Mouse (Mus musculus) hindbrain, embryonic 16.5 days (tissue): Measurements from ENCODE around the gene Lrig1. TPM values are rescaled to one million over a fixed set of nuclear protein-coding genes. Genes with fewer than 3 reads are reported as not detected.

Experiments used
- ATAC-seq: fragments of 200-750 bp; cut with Nextera tagmentation; 2 replicates; pipeline ENCODE4 v1.8.0; 2017; ENCODE audit warnings: moderate TSS enrichment, moderate library complexity
- H3K27ac ChIP-seq: fragments of 300-500 bp; sonication (generic); 2 replicates; pipeline ENCODE4 v1.5.1; 2014; ENCODE audit warnings: low read depth, mild to moderate bottlenecking, control low read depth, low read length, moderate library complexity
- H3K27me3 ChIP-seq: fragments of 300-500 bp; sonication (generic); replicated peaks from 2 replicates; pipeline ENCODE4 v1.6.1; 2014; ENCODE audit warnings: low read length; ENCODE audit not compliant: control insufficient read depth, insufficient read depth
- H3K36me3 ChIP-seq: fragments of 300-500 bp; sonication (generic); 2 replicates; pipeline ENCODE4 v1.6.1; 2014; ENCODE audit warnings: mild to moderate bottlenecking, low read length, moderate library complexity, mixed read lengths; ENCODE audit not compliant: control insufficient read depth, insufficient read depth
- H3K4me1 ChIP-seq: fragments of 300-500 bp; sonication (generic); 2 replicates; pipeline ENCODE4 v1.6.1; 2014; ENCODE audit warnings: low read depth, low read length; ENCODE audit not compliant: control insufficient read depth, insufficient read depth
- H3K4me2 ChIP-seq: fragments of 300-500 bp; sonication (generic); 2 replicates; pipeline ENCODE4 v1.6.1; 2014; ENCODE audit warnings: mild to moderate bottlenecking, low read length, control low read depth, moderate library complexity
- H3K4me3 ChIP-seq: fragments of 300-500 bp; sonication (generic); 2 replicates; pipeline ENCODE4 v1.5.1; 2014; ENCODE audit warnings: mild to moderate bottlenecking, low read length, control low read depth, moderate library complexity
- H3K9ac ChIP-seq: fragments of 300-500 bp; sonication (generic); 2 replicates; pipeline ENCODE4 v1.6.1; 2014; ENCODE audit warnings: low read depth, mild to moderate bottlenecking, control low read depth, low read length, moderate library complexity
- H3K9me3 ChIP-seq: fragments of 300-500 bp; sonication (generic); 2 replicates; pipeline ENCODE4 v1.6.1; 2014; ENCODE audit warnings: mild to moderate bottlenecking, low read length, moderate library complexity; ENCODE audit not compliant: control insufficient read depth
- WGBS: fragments of 180-500 bp; shearing (Covaris S2); extraction: QIAGEN DNeasy Blood & Tissue Kit; methylation state at CpG from one replicate; pipeline ENCODE4 v1.1.7; 2014; 5-methylcytosine and 5-hydroxymethylcytosine counted together
- polyA plus RNA-seq: library from polyadenylated mRNA; unstranded; fragments of >200 nt; fragmentation: Nextera tagmentation; extraction: Ambion mirVana; gene quantifications from 2 replicates; pipeline ENCODE4 v1.2.1, GENCODE M21; 2015

Lrig1 gene
- polyA plus RNA-seq, 1 experiment from 2014 or later: 18.7 TPM

DNA sequence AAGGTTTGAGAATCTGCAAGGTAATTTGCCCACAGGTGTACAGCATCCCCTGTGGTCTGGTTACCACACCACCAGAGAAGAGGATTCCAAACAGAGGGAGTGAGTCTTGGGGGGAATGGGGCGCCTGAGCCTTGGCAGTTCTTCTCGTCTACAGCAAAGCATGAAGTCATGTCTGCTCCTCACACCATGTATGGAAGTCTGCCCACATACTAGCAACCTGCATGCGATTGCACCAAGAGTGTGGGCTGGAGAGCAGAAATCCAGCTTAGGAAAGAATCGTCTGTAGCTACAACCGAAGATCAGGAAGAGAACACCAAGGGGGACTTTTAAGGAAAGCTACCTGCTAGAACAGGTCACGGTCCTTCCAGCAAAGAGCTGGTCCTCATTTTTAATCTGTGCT is 3.0 kb upstream of the Lrig1 start:
- Histone ChIP-seq H3K27me3 (no peaks in the 10 kb centered on the region), H3K4me2 (no peak overlapping the region), H3K9ac (no peak overlapping the region), H3K4me3 (no peak overlapping the region), H3K9me3 (no peaks in the 10 kb centered on the region), H3K36me3 (no peaks in the 10 kb centered on the region), H3K4me1 (peaks cover 18% of the 10 kb centered on the region), H3K27ac (no peak overlapping the region)
- no peak for ATAC-seq
- 91% methylated on average over 6 of the region's 6 CpGs for WGBS

DNA sequence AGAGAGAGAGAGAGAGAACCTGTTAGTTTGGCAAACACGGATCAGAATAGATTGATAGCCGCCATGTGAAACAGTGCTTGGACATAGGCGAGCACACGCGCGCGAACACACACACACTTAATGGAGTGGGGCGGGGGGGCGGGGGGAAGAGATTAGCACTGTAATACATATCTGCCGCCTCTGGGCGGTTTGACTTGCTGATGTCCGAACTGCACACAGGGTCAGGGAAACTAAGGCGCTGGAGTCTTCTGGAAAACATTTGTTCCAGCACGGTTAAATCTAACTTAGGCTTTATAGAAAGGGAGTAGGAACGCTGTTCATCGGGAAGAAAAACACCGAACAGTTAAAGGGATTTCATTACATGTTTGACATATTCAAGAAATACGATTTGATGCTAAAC is 1.1 kb upstream of the Lrig1 start:
- WGBS: 3% methylated on average over 18 of the region's 18 CpGs
- Histone ChIP-seq H3K9me3 (no peaks in the 10 kb centered on the region), H3K9ac (no peak overlapping the region), H3K36me3 (no peaks in the 10 kb centered on the region), H3K4me2 (peak overlapping the region; percentile 92), H3K4me1 (peaks cover 23% of the 10 kb centered on the region), H3K27ac (peak overlapping the region; percentile 51; the same call in 1 of the 2 replicates), H3K27me3 (no peaks in the 10 kb centered on the region), H3K4me3 (peak overlapping the region; percentile 83)
- no peak for ATAC-seq

DNA sequence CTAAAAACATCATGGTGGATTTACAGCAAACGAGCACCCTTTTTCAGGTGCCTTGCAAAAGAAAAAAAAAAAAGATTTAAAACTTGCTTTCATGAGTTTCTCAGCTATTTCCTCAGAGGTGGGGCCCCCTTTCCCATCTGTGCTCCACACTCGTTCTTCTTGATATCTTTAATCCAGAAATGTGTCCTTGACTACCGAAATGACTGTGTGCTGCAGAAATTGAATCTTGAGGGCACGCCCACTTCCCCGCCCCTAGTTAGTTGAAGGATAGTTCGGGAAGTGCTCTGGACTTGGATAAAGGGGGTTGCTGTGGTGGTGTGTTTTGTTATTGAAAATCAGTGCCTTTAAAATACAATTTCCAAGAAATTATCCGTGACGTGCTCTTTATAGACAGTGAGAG is 654 bp upstream of the Lrig1 start:
- no peak for ATAC-seq
- Histone ChIP-seq H3K27me3 (no peaks in the 10 kb centered on the region), H3K9me3 (no peaks in the 10 kb centered on the region), H3K4me2 (peak overlapping the region; percentile 92), H3K27ac (peak overlapping the region; percentile 51; the same call in 1 of the 2 replicates), H3K36me3 (no peaks in the 10 kb centered on the region), H3K4me3 (peak overlapping the region; percentile 83), H3K9ac (no peak overlapping the region), H3K4me1 (peaks cover 23% of the 10 kb centered on the region)
- WGBS: 0% methylated on average over 8 of the region's 8 CpGs

DNA sequence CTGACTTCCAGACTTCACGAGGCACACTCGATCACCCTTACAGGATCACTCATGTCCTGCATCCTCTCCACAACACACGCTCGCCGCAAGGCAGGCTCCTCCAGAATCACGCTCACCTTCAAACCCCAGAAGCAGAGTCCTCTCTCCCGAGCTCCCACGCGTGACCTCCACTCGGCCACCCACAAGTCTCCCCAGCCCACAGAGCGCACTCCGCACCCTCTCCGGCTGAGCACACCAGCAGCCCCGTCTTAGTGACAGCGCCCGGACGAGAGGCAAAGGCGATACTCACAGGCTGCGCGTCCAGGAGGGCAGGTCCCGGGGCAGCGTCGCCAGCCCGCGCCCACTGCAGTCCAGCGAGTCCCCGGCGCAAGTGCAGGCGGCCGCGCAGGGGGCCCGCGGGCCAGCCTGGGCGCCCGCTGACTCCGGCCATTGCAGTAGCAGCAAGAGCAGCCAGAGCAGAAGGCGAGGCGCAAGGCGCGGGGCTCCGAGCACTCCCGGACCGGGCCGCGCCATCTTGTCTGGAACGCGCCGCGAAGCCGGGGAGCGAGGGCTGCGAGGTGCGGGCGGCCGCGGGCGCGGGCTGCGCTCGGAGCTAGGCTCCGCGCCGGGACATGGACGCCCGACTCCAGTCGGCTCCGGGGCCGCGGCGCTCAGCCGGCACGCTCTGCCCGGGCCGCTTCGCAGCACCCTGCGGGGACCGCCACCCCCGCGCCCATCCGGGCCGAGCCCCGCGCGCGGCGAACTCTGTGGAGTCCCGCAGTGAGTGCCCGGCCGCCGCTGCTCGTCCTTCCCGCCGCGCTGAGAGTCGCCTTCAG is 578 bp downstream of the Lrig1 start:
- Histone ChIP-seq H3K27ac (peak overlapping the region; percentile 90), H3K9me3 (no peaks in the 10 kb centered on the region), H3K36me3 (no peaks in the 10 kb centered on the region), H3K4me3 (peak overlapping the region; percentile 83), H3K4me2 (peak overlapping the region; percentile 92), H3K4me1 (peaks cover 19% of the 10 kb centered on the region), H3K9ac (peak overlapping the region; percentile 83), H3K27me3 (no peaks in the 10 kb centered on the region)
- no peak; the same call in 1 of the 2 replicates for ATAC-seq
- under 1% methylated on average over 83 of the region's 95 CpGs for WGBS

DNA sequence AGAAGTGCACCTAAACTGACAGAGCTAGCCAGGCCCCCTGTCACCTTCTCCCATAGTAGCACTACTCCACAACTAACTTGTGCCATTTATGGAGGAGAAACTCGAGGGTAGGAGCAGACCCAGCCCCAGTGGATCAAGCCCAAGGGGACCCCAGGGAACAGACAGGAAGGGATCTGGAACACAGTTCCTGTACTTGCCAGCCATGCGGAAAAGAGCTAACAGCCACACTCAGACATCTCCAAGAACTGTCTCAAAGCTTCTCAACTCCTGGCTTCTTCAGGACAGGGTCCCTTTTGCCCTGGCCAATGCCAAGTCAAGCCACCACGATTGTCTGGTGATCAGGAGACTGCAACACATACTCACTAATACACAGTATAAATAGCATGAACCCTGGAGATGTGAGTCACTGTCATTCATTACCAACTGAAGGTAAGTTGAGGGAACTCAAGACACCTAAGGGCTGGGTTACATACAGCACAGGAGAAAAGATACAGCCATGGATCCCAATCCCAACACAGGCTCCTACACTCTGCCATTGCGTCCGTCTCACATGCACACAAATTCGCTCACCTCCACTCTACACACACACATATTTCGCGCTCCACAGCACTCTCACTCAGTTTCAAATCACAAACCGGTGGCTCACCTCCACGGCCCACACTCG is 1.3 kb downstream of the Lrig1 start:
- Histone ChIP-seq H3K4me1 (peaks cover 19% of the 10 kb centered on the region), H3K9me3 (no peaks in the 10 kb centered on the region), H3K36me3 (no peaks in the 10 kb centered on the region), H3K4me3 (peak overlapping the region; percentile 83), H3K9ac (peak overlapping the region; percentile 83), H3K4me2 (peak overlapping the region; percentile 92), H3K27ac (peak overlapping the region; percentile 90), H3K27me3 (no peaks in the 10 kb centered on the region)
- ATAC-seq: no peak
- WGBS: 2% methylated on average over 11 of the region's 11 CpGs

DNA sequence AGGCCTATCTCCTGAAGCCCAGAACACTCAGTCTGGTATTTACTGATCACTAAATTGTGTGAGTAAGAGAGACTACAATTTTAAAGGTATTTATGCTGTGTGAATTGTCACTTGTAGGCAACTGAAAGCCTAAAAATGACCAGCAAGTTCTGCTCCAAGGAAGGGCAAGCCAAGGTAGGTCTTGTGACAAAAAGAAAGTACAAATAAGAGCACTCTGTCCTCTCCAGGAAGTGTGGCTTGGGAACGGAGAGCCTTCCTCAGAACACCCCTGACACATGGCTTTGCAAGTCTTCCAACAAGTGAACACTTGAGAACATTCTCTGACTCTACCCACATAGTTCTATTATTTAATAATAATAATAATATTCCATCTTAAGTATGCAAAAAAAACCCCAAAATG is 2.5 kb downstream of the Lrig1 start:
- Histone ChIP-seq H3K9ac (no peak overlapping the region), H3K27ac (no peak overlapping the region), H3K36me3 (no peaks in the 10 kb centered on the region), H3K4me1 (peaks cover 19% of the 10 kb centered on the region), H3K4me2 (peak overlapping the region; percentile 92), H3K4me3 (peak overlapping the region; percentile 83), H3K9me3 (no peaks in the 10 kb centered on the region), H3K27me3 (no peaks in the 10 kb centered on the region)
- no peak for ATAC-seq
- 50% methylated on average over 1 of the region's 1 CpGs for WGBS

DNA sequence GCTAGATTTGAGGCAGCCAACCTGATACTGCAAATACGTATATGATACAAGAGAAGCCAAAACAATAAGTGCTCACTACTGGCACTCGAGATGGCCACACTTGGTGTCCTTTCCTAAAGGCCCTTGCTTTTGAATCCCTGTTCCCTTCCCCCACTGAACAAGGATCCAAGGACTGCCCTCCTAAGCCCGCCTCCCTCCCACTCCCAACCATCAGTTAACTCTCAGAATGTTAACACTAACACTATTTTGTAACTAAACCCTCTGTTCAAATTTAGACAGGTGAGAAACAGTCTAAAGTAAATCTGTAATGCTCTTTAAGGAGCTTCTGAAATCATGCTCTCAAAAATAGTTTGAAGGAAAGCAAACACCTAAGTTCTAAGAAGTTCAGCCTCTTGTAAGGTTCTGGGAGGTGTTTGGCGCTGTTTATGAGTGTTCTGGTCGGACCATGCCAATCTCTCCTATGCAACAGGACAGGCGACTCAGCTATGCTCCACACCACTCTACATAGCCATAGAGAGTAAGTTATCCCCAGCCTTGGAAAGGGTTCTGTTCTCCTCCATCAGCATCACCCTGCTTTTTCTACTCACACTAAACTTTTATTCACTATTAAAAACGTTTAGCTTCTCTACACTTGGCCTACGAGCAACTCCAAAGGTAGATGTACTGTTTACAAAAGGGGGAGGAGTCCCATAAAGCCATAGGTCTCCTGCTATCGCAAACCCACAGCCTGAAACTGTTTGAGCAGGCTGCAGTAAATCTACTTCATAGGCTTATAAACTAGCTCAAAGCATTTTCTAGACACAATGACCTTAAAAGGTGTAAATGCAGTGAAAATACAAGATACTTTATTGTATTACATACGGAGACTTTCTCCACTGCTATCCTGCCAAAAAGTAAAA is 3.5 kb downstream of the Lrig1 start:
- H3K27ac ChIP-seq: no peak overlapping the region
- WGBS: 33% methylated on average over 10 of the region's 10 CpGs
- peak overlapping the region; percentile 83 for H3K4me3 ChIP-seq
- H3K9ac ChIP-seq: peak overlapping the region; percentile 35; the same call in 1 of the 2 replicates
- no peak for ATAC-seq
- H3K36me3 ChIP-seq: no peaks in the 10 kb centered on the region
- peaks cover 14% of the 10 kb centered on the region for H3K4me1 ChIP-seq
- no peaks in the 10 kb centered on the region for H3K9me3 ChIP-seq
- peak overlapping the region; percentile 92 for H3K4me2 ChIP-seq
- no peaks in the 10 kb centered on the region for H3K27me3 ChIP-seq

DNA sequence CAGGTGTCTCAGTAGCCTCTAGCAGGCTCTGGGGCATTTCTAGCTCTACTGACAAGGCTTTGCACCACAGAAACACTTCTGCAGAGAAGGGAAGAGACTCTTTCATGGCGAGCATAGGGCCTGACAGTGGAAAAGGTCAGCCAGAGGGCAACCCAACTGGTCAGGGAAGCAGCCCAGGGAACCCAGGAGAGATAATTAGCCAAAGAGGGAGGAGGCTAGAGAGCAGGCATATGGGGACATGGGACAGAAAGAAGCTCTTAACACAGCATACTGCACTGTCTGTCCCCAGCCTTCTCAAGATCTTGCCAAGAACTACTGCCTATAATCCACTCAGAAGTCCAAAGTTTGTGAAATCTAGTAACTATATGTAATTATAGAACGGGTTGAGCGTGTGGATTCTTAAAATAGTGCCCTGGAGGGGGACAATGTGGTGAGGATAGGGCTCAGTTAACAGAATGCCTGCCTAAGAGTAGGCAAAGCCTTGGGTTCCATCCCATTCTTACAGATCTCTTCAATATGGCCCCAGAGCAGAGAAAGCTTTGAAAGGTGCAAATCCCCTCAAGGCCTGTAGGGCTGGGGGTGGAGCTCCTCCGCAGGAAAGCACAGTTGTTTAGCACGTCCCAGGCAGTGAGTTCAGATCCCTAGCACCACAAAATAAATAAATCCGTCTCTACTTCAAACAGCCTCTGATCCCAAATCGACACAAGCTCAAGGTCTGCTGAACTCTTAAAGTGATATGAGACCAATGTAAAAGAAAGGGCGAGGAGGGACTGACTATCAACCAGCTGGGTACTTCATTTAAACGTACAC is 4.6 kb downstream of the Lrig1 start:
- no peaks in the 10 kb centered on the region for H3K36me3 ChIP-seq
- H3K9me3 ChIP-seq: no peaks in the 10 kb centered on the region
- peaks cover 14% of the 10 kb centered on the region for H3K4me1 ChIP-seq
- peak overlapping the region; percentile 31; the same call in 1 of the 2 replicates for H3K9ac ChIP-seq
- WGBS: 50% methylated on average over 9 of the region's 9 CpGs
- ATAC-seq: no peak
- peak overlapping the region; percentile 92 for H3K4me2 ChIP-seq
- H3K27ac ChIP-seq: no peak overlapping the region
- H3K4me3 ChIP-seq: peak overlapping the region; percentile 13; the same call in 1 of the 2 replicates
- H3K27me3 ChIP-seq: no peaks in the 10 kb centered on the region
